Mouse (Mus musculus) adrenal gland, postnatal 10 days (tissue): ENCODE results near the gene Lman1l. TPM values are rescaled to one million over a fixed set of nuclear protein-coding genes. Genes with fewer than 3 reads are reported as not detected.

Experiments
- DNase-seq: peaks from one replicate; pipeline ENCODE4 v3.0.0; 2021; ENCODE audit warnings: mixed read lengths
- long read RNA-seq, 2 experiments: library from polyadenylated mRNA; stranded (forward); transcript quantifications; one replicate each; pipeline ENCODE4 v2.0.0; 2021
- total RNA-seq, 2 experiments: library from RNA; stranded (reverse); gene quantifications; 2 replicates each; pipeline ENCODE4 v1.2.3; 2021

Gene Lman1l
- not detected for total RNA-seq
- long read RNA-seq, experiment 1 = 0 reads
- long read RNA-seq, experiment 2 = 0 reads

DNA sequence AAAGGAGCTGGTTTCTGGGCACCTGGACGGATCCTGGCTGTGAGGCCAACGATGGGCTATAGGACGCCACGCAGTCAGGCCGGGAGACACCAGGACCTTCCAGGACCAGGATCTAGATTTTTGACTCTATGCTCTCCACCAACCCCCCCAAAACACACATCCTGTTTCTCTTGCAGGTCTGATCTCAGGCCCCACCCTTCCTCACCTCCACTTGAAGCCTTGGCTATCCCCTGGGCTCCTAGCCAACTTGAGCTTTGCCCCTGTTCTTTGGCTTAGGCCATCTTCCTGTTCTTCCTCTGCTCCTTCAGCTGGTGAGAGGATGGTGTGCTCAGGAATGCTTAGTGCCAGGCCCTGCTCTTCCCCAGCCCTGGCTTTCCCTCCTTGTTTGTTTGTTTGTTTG, at the start of gene Lman1l:
Gene Lman1l (minus strand): TSS at position 101 of the 400 bp plus-strand sequence.
- no peak for DNase-seq

DNA sequence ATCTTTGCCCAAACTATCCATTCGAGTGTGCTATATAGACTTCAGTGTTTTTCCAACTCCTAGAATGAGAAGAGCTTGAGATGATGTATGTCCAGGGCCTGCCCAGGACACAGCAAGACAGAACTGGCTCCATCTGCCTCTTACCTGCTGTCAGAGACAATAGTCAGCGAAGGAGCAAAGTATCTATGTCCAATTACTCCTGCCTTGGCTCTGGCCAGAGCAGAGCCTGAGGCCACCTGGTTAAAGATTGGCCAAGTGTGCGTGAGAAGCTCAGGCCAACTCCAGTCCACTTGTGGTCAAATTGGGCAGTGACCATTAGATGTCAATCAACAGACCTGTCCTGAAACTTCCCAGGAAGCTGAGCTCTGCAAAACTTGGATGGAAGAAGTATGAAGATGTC, 49.0 kb upstream of the Lman1l start:
- no peak for DNase-seq

DNA sequence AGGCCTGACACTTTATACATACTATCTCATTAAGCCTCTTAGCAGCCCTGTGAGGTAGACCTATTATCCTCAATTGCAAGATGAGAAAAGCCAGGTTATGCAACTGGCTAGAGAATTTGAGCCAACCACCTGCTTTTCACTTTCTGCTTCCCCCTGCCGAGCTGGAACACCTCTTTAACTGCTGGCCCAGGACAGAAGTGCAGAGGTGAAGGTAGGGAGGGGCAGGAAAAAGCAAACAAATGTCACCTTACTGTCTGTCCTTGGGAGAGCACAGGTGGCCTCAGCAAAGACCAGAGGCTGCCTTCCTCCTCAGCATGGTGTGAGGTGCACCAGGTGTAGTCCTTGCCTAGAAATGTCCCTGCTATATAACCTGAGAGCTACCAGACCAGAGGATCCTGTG, 47.7 kb upstream of the Lman1l start:
- DNase-seq = no peak

DNA sequence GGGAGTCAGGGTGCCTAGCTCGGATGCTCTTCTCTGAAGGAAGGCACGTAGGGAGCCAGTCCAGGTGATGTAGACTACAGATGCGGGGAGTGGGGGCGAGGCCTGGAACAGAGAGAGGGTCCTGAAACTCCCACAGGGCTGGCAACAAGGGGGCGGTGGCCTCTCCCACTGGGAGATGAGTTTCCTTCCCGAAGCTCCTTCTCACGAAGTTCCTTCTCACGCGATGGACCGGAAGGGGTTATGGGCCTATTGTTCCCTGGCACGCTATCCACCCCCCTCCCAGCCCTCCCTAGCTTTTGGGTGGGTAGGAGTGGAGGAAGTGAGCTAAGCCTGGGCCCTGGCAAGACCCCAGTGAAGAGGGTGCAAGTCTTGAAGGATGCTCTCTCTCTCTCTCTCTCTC, 47.2 kb upstream of the Lman1l start:
- DNase-seq = no peak

DNA sequence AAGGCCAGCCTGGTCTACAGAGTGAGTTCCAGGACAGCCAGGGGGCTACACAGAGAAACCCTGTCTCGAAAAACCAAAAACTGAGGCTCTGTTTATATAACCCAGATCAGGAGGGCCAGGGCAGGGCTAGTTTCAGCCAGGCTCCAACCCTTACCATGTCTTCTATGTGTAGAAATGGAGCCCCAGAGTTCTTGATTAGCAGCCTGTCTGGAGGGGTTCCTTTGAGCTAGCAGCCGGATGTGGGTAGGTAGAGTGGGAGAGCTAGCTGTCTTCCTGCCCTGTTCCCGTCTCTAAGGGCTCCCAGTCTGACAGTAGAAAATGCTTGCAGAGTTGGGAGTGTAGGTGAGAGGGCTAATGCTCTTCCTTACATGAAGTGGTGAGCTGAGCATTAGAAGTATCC, 46.6 kb upstream of the Lman1l start:
- DNase-seq = no peak

DNA sequence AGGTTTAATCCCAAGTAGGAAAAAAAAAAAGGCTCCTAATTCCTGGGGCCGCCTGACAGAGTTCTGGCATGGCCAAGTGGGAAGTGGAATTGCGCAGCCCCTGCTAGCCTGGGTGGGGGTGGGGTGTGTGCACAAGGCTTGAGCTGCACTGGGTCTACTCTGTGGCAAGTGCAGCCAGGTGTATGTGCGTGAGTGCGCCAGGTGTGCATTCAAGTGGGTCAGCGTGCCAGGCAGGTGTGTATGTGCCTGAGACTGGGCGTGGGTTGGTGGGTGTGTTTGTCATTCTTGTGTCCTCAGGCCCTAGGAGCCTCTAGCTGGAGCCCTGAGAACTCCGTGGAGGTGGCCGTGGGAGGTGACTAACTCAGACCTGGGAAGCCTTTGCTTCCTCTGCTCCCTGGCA, 46.0 kb upstream of the Lman1l start:
- no peak for DNase-seq

DNA sequence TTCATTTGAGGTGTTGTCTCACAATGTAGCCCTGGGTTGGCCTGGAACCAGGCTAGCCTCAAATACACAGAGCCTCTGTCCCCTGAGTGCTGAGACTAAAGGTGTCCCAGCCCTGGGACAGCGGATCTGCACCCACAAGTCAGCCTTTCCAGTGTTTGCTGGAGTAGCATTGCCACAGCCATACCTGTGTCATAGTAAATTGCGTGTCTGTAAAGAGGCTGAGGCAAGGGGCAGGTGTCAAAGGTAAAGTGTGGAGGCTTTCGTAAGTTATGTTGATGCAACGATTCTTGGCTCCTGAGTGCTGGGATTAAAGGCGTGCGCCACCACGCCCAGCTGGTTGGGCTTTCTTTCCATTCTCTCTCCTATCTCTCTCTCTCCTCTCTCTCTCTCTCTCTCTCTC, 44.0 kb upstream of the Lman1l start:
- no peak for DNase-seq

DNA sequence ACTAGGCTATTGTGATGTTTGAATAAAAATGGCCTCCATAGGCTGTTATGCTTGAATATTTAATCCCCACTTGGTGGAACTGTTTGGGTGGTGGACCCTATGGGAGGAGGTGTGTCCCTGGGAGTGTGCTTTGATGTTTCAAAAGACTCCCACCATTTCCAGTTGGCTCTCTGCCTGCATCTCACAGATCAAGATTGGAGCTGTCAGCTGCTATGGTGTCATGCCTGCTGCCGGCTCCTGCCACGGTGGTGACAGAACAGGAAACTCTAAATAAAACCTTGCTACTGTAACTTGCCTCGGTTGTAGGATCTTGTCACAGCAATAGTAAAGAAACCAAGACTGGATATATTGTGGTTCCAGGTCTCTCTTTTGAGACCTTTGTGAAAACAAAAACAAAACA, 41.0 kb upstream of the Lman1l start:
- DNase-seq = no peak

DNA sequence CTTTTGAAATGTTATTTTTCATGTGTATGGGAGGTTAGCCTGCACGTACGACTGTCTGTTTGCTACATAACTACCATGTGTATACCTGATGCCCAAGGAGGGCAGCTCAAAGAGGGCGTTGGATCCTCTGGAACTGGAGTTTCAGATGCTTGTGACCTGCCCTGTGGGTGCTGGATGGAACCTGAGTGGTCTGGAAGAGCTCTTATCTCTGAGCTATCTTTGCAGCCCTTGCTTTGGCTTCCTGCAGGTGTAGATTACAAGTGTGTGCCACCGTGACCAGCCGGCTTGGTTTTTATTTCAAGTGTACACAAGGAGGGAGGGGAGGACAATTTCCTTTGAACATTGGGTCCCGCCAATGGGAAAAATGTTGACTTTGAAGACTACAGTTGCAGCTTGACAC, 39.9 kb upstream of the Lman1l start:
- DNase-seq = no peak

DNA sequence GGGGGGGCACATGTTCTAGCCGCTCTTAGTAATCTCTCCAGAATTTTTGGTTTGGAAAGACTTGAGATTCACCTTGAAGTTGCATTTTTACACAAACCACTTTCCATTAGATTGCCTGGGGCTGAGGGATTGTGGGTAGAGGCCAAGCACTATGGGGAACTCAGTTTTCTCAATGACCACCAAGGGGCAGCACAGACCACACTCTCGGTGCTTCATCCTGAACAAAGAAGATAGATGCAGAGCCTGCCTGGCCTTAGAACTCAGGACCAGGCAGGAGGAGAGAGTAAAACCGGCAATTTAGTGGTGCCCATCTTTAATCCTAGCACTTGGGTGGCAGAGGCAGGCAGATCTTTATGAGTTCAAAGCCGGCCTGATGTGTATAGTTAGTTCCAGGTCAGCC, 39.2 kb upstream of the Lman1l start:
- DNase-seq = peak; percentile 84

DNA sequence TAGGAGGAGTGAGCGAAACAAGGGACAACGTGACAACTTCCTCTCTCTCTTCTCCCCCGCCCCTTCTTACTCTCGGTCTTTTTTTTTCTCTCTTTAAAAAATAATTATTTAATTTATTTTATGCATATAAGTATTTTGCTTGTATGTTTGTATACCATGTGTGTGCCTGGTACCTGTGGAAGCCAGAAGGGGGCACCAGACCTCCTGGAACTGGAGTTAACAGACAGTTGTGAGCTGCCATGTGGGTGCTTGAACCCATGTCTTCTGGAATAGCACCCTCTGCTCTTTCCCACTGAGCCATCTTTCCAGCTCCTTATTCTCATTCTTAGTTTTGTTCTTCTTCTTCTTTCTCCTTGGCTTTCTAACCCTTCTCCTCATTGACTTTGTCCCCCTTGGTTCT, 38.4 kb upstream of the Lman1l start:
- DNase-seq = no peak

DNA sequence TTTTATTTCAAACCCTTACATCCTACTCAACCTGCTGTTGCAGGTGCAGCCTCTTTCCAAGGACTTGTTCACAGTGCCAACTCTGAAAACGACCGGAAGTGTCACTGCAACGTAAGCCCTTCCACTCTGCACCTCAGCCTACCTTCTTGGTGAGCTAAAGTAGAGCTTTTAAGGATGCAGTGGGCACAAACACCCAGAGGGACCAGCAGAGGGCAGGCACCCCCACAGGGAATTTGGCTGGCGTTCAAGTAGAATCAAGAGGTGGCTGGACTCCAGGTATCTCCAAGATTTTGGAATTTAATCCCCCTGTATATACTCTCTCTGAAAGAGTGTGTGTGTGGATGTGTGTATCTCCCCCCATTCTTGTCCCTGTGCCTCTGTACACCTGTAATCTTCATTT, 37.3 kb upstream of the Lman1l start:
- no peak for DNase-seq

DNA sequence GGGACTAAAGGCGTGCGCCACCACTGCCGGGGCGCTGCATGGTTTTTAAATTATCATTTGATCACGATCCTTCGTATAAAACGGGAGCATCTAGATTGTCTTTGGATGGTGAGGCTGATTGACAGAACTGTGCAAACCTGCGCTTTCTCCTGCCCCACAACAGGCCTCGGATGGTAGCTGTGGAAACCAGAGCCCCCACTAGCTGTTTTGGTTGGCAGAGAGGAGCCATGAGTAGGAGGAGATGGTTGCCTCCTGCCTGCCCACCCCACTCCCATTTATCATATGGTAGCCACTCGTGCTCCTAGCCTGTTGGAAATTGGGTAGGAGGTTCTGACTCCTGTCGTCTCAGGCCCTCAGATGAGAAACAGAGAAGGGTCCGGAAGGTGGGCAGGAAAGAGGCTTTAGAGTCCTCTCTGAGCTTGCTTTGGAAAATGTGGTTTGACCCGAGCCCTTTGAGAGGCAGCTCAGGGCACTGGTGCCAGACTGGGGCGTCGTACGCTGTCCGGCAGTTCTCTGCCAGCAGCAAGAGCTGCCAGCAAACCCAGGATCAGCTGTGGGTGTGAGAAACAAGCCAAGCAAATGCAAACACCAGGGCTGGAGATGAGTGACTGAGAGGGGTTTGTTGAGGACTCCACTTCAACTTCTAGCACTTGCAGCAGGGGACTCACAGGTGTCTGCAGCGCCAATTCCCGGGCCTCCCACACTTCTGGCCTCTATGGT, 36.2 kb upstream of the Lman1l start:
- DNase-seq = no peak

DNA sequence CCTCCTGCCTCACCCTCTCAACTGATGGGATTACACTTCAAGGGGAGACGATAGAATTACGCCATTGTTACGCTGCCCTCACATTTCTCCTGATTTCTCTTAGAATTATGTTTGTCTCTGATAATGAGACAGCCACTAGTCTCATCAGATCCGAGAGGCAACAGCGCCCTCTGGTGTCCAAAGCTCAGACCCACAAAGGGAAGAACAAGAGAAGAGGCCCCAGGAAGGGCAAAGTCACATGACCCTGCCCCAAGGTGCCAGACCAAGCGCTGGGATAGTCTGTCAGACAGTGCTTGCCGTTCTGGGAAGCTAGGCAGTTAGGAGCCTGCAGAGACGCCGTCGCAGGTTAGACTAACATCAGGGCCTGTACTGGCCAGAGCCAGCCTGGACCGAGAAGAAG, 35.2 kb upstream of the Lman1l start:
- peak; percentile 97 for DNase-seq

DNA sequence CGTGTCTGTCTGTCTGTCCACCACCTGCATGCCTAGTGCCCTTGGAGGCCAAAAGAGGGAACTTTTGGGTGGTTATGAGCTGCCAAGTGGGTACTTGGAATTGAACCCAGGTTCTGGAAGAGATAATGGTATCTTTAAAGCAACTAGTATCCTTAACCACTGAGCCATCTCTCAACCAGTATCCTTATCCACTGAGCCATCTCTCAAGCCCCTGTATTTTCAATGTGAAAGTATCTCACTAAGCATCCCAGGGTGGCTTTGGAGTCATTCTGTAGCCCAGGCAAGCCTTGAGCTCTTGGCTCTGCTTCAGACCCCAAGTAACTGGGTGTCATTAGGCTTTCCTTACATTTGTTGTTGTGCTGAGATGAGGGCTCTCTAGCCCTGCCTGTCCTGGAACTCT, 34.4 kb upstream of the Lman1l start:
- DNase-seq = no peak

DNA sequence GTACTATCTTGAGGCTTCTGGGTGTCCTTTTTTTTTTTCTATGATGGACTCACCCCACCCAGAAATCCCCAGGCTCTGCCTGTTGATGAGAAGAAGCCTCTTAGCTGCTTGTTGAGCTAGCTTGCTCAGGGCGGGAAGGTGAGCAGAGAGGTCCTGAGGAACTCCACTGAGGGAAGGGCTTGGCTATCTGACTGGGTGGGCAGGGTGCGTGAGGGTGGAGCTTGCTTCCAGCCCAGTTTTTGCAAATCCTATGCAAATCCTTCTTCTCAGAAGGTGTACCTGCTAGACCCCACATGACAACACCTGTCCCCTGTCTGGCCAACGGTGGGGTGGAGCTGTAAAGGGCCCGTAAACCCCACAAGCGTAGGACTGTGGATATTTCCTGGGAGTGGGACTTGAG, 32.7 kb upstream of the Lman1l start, which contains the start of gene Csk:
Gene Csk (minus strand): TSS at position 349 of the 400 bp plus-strand sequence.
- no peak for DNase-seq

DNA sequence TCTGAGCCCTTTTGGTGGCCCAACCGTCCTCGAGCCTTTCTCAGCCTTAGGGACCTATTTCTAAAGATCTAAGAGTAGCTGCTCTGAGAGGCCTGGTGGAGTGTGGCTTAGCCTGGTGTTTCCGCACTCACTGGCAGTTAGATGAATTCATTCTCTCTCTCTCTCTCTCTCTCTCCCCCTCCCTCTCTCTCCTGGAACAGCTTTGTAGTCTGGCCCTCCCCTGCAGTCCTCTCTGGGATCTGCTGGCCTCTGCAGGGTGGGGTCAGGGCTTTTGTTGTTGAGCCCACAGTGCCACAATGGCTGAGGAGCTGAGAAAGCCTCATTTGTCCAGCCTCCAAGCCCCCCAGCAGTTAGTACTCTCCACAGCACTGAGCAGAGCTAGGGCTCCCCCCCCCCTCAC, 32.3 kb upstream of the Lman1l start:
- DNase-seq = no peak

DNA sequence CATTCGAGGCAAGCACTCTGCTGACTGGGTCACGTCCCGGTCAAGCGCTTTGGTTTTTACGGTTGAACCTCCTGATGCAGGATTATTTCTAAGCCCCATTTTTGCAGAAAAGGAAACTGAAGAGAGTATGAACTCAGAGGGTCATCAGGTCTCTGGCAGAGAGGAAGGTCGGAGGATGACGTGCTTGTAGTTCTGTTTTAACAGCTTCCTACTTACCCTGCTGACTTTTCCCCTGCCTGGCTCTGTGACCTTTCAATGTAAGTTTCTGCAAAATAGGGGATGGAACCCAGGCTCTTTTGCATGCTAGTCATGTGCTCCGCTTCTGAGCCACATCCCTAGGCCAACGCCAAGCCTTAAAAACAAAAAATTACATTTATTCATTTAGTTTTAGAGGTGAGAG, 31.8 kb upstream of the Lman1l start:
- no peak for DNase-seq

DNA sequence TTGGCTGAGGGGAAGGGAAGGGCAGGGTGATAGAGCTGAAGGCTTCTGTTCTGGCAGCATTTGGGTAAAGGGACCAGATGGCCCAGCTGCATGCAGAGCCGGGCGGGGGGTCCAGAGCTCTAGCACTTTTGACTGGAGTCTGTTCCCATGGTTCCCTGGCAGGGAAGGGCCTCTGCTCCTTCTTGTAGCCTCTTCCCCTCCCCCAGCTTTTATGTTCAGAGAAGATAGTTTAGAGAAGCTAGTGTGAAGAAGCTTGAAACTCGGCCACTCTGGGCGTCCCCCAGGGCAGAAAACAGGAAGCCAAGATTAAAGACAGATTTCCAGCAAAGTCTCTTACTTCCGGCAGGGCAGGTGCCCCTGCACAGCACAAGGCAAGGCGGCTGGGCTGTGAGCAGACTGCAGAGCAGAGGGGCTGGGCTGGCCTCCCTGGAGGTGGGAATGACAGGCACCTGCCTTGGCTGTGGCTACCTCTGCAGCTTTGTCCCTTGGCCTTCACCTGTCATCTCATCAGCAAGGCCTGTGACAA, 30.3 kb upstream of the Lman1l start:
- no peak for DNase-seq

DNA sequence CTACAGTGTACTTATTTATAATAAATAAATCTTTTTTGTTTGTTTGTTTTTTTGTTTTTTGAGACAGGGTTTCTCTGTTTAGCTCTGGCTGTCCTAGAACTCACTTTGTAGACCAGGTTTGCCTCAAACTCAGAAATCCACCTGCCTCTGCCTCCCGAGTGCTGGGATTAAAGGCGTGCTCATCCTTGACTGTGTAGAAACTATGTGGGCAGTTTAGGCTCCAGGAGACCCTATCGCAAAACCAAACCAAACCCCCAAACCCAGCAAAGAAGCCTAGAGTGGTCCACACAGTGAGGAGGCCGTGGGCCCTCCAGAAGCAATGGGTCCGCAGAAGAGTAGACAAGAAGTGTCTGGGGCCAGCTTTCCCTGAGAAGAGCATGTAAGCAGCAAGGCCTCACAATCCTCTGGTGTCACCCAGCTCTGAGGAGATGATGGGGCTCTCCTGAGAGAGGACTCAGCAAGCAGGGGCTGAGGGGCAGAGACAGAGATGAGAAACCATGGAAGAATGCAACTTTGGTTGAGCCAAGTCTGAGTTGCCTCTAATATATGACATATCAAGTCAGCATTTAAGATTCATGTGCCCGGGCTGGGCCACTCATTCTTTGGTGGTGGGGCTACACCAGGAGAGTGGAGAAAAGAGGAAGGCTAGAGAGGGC, 29.7 kb upstream of the Lman1l start:
- no peak for DNase-seq

DNA sequence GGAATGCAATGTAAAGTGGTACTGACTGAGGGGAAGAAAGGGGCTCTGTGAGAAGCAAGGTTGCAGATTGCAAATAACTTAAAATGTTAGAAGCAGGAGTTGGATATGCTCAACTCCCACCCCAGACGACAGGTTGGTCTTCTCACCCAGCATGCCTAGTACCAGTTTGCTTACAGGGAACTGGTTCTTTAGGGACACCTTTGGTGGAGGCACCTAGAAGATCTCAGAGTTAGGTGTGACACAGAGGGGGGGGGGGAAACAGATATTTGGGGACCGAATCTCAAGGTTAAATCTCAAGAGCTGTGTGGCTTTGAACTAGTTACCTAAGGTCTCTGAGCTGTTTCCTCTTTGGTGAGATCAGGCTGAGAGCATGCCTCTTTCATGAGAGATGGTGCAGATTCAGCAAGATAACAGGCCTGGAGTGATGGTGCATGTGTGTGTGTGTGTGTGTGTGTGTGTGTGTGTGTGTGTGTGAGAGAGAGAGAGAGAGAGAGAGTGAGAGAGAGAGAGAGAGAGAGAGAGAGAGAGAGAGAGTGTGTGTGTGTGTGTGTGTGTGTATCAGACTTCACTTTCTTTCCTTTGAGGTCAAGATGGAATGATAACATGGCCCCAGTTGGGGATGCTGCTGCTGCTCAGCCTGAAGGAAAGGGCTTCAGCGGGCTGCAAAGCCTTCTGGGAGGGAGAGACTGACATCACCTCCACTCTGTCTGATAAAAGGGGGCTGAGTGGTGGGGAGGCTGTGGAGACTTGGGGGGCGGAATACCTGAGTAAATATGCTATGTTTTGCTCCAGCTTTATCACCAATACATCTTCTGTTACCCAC, 26.9 kb upstream of the Lman1l start:
- DNase-seq = no peak

DNA sequence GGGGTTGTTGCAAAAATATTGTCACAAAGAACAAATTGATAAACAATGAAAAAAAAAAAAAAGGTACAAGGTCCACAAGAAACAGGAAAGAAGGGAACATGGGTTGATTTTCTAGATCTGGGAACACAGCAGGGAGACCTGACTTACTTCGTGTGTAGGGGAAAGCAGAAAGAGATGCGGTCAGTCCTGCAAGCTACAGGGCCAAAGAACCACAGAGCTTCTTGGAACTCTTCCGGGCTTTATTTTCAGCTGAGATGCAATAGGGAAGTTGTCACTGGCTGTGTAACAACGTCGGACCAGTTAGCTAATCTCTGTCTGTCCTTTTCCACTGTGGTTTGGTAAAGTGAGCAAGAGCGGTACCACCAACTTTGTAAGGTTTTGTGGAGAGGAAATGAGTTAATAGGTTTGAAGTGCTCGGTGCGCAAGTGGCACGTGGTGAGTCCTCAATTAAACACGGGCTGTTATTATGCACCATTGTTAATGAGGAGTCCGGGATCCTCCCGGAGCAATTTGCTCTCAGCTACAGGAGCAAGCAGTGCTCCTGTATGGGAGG, 26.1 kb upstream of the Lman1l start:
- no peak for DNase-seq
